Mouse (Mus musculus) olfactory bulb, adult 2 months (tissue): ENCODE data around the gene Gm10277.
A peak's percentile ranks its signal among the peaks of the same experiment; 100 is the strongest.

Experiments
- CTCF ChIP-seq: fragments of 200-500 bp; IDR thresholded peaks from 2 replicates; pipeline ENCODE4 v1.5.1; 2012; ENCODE audit warnings: low read depth, mild to moderate bottlenecking, low read length, moderate library complexity; ENCODE audit not compliant: insufficient read depth
- POLR2A ChIP-seq: fragments of 200-500 bp; IDR thresholded peaks from 2 replicates; pipeline ENCODE4 v1.6.1; 2012; ENCODE audit warnings: mild to moderate bottlenecking, low read depth, low read length, moderate library complexity; ENCODE audit not compliant: insufficient read depth

DNA sequence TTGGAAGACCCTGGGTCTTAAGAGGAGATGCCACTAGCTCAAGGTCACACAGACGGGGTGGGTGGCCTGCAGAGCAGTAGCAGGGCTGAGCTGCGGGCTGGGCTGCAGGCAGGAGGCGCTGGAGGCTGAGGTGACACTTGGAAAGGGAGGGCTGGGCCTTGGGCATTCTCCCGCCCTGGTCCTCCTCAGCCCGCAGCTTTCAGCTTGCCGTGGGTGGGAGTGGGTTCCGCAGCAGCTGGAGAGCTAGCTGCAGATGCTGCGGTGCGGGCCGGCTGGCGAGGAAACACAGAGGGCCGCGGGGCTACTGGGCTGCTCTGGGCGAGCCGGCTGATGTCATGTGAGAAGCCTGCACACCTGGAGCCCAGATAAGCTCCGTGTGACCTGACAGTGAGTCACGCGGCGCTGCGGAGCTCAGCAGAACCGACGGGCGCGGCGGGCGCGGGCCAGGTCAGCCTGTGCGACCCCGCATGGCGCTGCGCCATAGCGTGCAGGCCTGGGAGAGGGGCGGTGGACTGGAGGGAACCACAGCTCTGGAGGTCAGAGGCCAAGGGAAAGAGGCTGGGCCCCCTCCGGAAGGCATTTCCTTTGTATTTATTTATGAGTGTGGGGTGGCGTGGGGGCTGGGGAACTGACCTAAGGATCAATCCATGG is 21.1 kb downstream of the Gm10277 start:
- peak; percentile 20; the same call in 1 of the 2 replicates for TF ChIP-seq CTCF
- TF ChIP-seq POLR2A: no peak
